Mouse (Mus musculus): Measurements from ENCODE around the gene Smpd1. TPM values are rescaled to one million over a fixed set of nuclear protein-coding genes. Genes with fewer than 3 reads are reported as not detected.
A peak's percentile ranks its signal among the peaks of the same experiment; 100 is the strongest.

Gene Smpd1
- polyA plus RNA-seq, 1 experiment from 2014 or later, result 22.8 TPM

GRCm38 (mm10) chr7:105563367-105563766 lies 9.2 kb downstream of the Smpd1 start:
- no peak for DNase-seq
- H3K4me3 ChIP-seq (replicated peaks), result no peak overlapping the region
- no peaks in the 10 kb centered on the region for H3K27me3 ChIP-seq
- ATAC-seq (ENCODE audit: low read depth), result no peak
- no peak overlapping the region for H3K9ac ChIP-seq
- H3K4me2 ChIP-seq, result no peak overlapping the region
- no peak overlapping the region for H3K27ac ChIP-seq
- peaks cover 5% of the 10 kb centered on the region for H3K36me3 ChIP-seq
- WGBS (ENCODE audit: insufficient replicate concordance), result 53% methylated on average over 3 of the region's 3 CpGs
- H3K4me1 ChIP-seq (replicated peaks), result no peaks in the 10 kb centered on the region
- no peaks in the 10 kb centered on the region for H3K9me3 ChIP-seq (replicated peaks)

- Histone ChIP-seq H3K9ac (no peak overlapping the region), H3K36me3 (no peaks in the 10 kb centered on the region), H3K27me3 (peaks cover 5% of the 10 kb centered on the region; the same call in 1 of the 2 replicates), H3K4me1 (replicated peaks) (no peaks in the 10 kb centered on the region), H3K9me3 (replicated peaks) (no peaks in the 10 kb centered on the region), H3K4me3 (replicated peaks) (no peak overlapping the region), H3K27ac (no peak overlapping the region), H3K4me2 (no peak overlapping the region)
- DNase-seq (no peak), ATAC-seq (ENCODE audit: low read depth) (no peak)
- 62% methylated on average over 17 of the region's 17 CpGs for WGBS (ENCODE audit: insufficient replicate concordance)
These were observed 11.1 kb downstream of the Smpd1 start for GRCm38 (mm10) chr7:105565071-105565836.

- ATAC-seq (ENCODE audit: low read depth) (no peak), DNase-seq (no peak)
- Histone ChIP-seq H3K4me3 (replicated peaks) (no peak overlapping the region), H3K9ac (no peak overlapping the region), H3K27me3 (peaks cover 5% of the 10 kb centered on the region; the same call in 1 of the 2 replicates), H3K4me2 (no peak overlapping the region), H3K9me3 (replicated peaks) (no peaks in the 10 kb centered on the region), H3K27ac (no peak overlapping the region), H3K4me1 (replicated peaks) (no peaks in the 10 kb centered on the region), H3K36me3 (no peaks in the 10 kb centered on the region)
- 39% methylated on average over 7 of the region's 7 CpGs for WGBS (ENCODE audit: insufficient replicate concordance)
These were observed 14.4 kb downstream of the Smpd1 start for GRCm38 (mm10) chr7:105568583-105568982.

- no peak overlapping the region for H3K4me2 ChIP-seq
- DNase-seq, result no peak
These were observed 14.9 kb downstream of the Smpd1 start for GRCm38 (mm10) chr7:105568988-105569471.

GRCm38 (mm10) chr7:105569512-105570496 lies 15.6 kb downstream of the Smpd1 start:
- no peak overlapping the region for H3K4me2 ChIP-seq
- H3K36me3 ChIP-seq, result no peaks in the 10 kb centered on the region
- no peak overlapping the region for H3K4me3 ChIP-seq (replicated peaks)
- no peak for DNase-seq
- no peak overlapping the region for H3K27ac ChIP-seq
- 49% methylated on average over 12 of the region's 12 CpGs for WGBS (ENCODE audit: insufficient replicate concordance)
- no peaks in the 10 kb centered on the region for H3K9me3 ChIP-seq (replicated peaks)
- no peak overlapping the region for H3K9ac ChIP-seq
- peaks cover 5% of the 10 kb centered on the region; the same call in 1 of the 2 replicates for H3K27me3 ChIP-seq
- no peak for ATAC-seq (ENCODE audit: low read depth)
- H3K4me1 ChIP-seq (replicated peaks), result no peaks in the 10 kb centered on the region

More at GRCm38 (mm10) chr7:105568988-105569471, 14.9 kb downstream of the Smpd1 start:
- Histone ChIP-seq H3K4me1 (replicated peaks) (no peaks in the 10 kb centered on the region), H3K36me3 (no peaks in the 10 kb centered on the region), H3K27me3 (peaks cover 5% of the 10 kb centered on the region; the same call in 1 of the 2 replicates), H3K27ac (no peak overlapping the region), H3K9ac (no peak overlapping the region), H3K9me3 (replicated peaks) (no peaks in the 10 kb centered on the region), H3K4me3 (replicated peaks) (no peak overlapping the region)
- 26% methylated on average over 6 of the region's 6 CpGs for WGBS (ENCODE audit: insufficient replicate concordance)
- 0 out of 2 replicates have a peak, but pooled peaks have one; percentile 9 for ATAC-seq (ENCODE audit: low read depth)

GRCm38 (mm10) chr7:105570756-105571155 lies 16.6 kb downstream of the Smpd1 start:
- 53% methylated on average over 4 of the region's 4 CpGs for WGBS (ENCODE audit: insufficient replicate concordance)

GRCm38 (mm10) chr7:105572949-105573348 lies 18.8 kb downstream of the Smpd1 start:
- Histone ChIP-seq H3K9me3 (replicated peaks) (no peaks in the 10 kb centered on the region), H3K4me1 (replicated peaks) (no peaks in the 10 kb centered on the region), H3K4me2 (no peak overlapping the region), H3K27ac (no peak overlapping the region), H3K27me3 (peaks cover 5% of the 10 kb centered on the region; the same call in 1 of the 2 replicates), H3K9ac (no peak overlapping the region), H3K36me3 (no peaks in the 10 kb centered on the region), H3K4me3 (replicated peaks) (no peak overlapping the region)
- 77% methylated on average over 8 of the region's 8 CpGs for WGBS (ENCODE audit: insufficient replicate concordance)
- no peak for ATAC-seq (ENCODE audit: low read depth)
- no peak for DNase-seq

More at GRCm38 (mm10) chr7:105570756-105571155, 16.6 kb downstream of the Smpd1 start:
- Histone ChIP-seq H3K27me3 (peaks cover 5% of the 10 kb centered on the region; the same call in 1 of the 2 replicates), H3K4me3 (replicated peaks) (no peak overlapping the region), H3K4me2 (no peak overlapping the region), H3K9ac (no peak overlapping the region), H3K4me1 (replicated peaks) (no peaks in the 10 kb centered on the region), H3K27ac (no peak overlapping the region), H3K36me3 (no peaks in the 10 kb centered on the region), H3K9me3 (replicated peaks) (no peaks in the 10 kb centered on the region)
- ATAC-seq (ENCODE audit: low read depth), result no peak
- DNase-seq, result no peak

GRCm38 (mm10) chr7:105574537-105574936 lies 20.4 kb downstream of the Smpd1 start:
- Histone ChIP-seq H3K4me3 (replicated peaks) (no peak overlapping the region), H3K9ac (no peak overlapping the region), H3K27me3 (no peaks in the 10 kb centered on the region; the same call in 1 of the 2 replicates), H3K36me3 (no peaks in the 10 kb centered on the region), H3K9me3 (replicated peaks) (no peaks in the 10 kb centered on the region), H3K4me1 (replicated peaks) (no peaks in the 10 kb centered on the region), H3K4me2 (no peak overlapping the region), H3K27ac (no peak overlapping the region)
- WGBS (ENCODE audit: insufficient replicate concordance), result 52% methylated on average over 4 of the region's 4 CpGs
- no peak for DNase-seq
- no peak for ATAC-seq (ENCODE audit: low read depth)

- no peak overlapping the region for H3K4me3 ChIP-seq (replicated peaks)
- WGBS (ENCODE audit: insufficient replicate concordance), result 40% methylated on average over 3 of the region's 3 CpGs
- H3K9me3 ChIP-seq (replicated peaks), result no peaks in the 10 kb centered on the region
- ATAC-seq (ENCODE audit: low read depth) (no peak), DNase-seq (no peak)
- H3K27me3 ChIP-seq, result peaks cover 17% of the 10 kb centered on the region
- no peak overlapping the region for H3K4me2 ChIP-seq
- no peak overlapping the region for H3K27ac ChIP-seq
- H3K9ac ChIP-seq, result no peak overlapping the region
- no peaks in the 10 kb centered on the region for H3K36me3 ChIP-seq
- peaks cover 8% of the 10 kb centered on the region for H3K4me1 ChIP-seq (replicated peaks)
These were observed 22.1 kb downstream of the Smpd1 start for GRCm38 (mm10) chr7:105576166-105576748.

GRCm38 (mm10) chr7:105577377-105577871 lies 23.3 kb downstream of the Smpd1 start:
- Histone ChIP-seq H3K9ac (no peak overlapping the region), H3K36me3 (no peaks in the 10 kb centered on the region), H3K9me3 (replicated peaks) (no peaks in the 10 kb centered on the region), H3K27me3 (peaks cover 28% of the 10 kb centered on the region), H3K4me3 (replicated peaks) (no peak overlapping the region), H3K27ac (no peak overlapping the region), H3K4me1 (replicated peaks) (peaks cover 14% of the 10 kb centered on the region), H3K4me2 (no peak overlapping the region)
- WGBS (ENCODE audit: insufficient replicate concordance), result 63% methylated on average over 6 of the region's 6 CpGs
- DNase-seq, result no peak
- ATAC-seq (ENCODE audit: low read depth), result no peak
